Mouse (Mus musculus): ENCODE measurements around the gene Plekhg2. TPM values are rescaled to one million over a fixed set of nuclear protein-coding genes. Genes with fewer than 3 reads are reported as not detected.

Plekhg2 gene
- total and polyA plus RNA-seq, 3 experiments: 10.4 to 16.3 (median 14.3) TPM

DNA sequence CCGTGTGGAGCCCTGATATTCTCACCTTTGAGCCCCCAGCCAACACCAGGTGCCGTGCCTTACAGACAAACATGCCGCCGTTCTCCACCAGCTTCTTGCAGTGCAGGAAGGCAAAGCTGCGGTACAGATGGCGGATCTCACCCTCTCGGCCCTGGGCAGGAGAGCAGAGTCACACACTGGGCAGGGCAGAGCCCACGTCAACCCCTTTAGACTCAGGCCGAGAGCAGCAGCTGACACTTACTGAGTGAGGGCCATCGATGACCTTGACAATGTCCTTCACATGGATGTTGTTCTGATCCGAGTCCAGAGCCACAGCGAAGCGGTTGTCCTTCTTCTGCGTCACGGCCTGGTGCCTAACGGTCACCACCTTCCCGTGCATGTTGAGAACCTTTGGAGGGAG is 53.7 kb downstream of the Plekhg2 start:
- WGBS: 88% methylated on average over 17 of the region's 17 CpGs

GRCm38 (mm10) chr7:28318036-28318435 is 54.4 kb downstream of the Plekhg2 start:
- no peaks in the 10 kb centered on the region for H3K79me2 ChIP-seq (replicated peaks; ENCODE audit: control insufficient read depth, insufficient read depth, low read length)
- H3K36me3 ChIP-seq (ENCODE audit: control insufficient read depth, insufficient read depth, low read length): no peaks in the 10 kb centered on the region
- H3K4me3 ChIP-seq: no peak overlapping the region
- intact Hi-C loops (cut with DNase I): no loop called here
- no peaks in the 10 kb centered on the region for H3K4me1 ChIP-seq (ENCODE audit: control insufficient read depth, insufficient read depth, low read length)
- 78% methylated on average over 3 of the region's 3 CpGs for WGBS
- DNase-seq: no peak
- no peak overlapping the region for H3K27ac ChIP-seq
- no peak for TF ChIP-seq EP300 (IDR thresholded peaks at IDR 0.05; ENCODE audit: insufficient read depth, low read depth, low read length)
- TF ChIP-seq POLR2A (IDR thresholded peaks at IDR 0.05; ENCODE audit: insufficient read depth, low read depth, low read length): no peak
- no peak for TF ChIP-seq CTCF (IDR thresholded peaks at IDR 0.05)
- no peak overlapping the region for H3K9ac ChIP-seq (ENCODE audit: low read depth, low read length)
- H3K27me3 ChIP-seq (ENCODE audit: control insufficient read depth, insufficient read depth, low read length): no peaks in the 10 kb centered on the region

More for the DNA sequence above, 53.7 kb downstream of the Plekhg2 start:
- no peaks in the 10 kb centered on the region for H3K27me3 ChIP-seq (ENCODE audit: control insufficient read depth, insufficient read depth, low read length)
- H3K27ac ChIP-seq: no peak overlapping the region
- no peak overlapping the region for H3K9ac ChIP-seq (ENCODE audit: low read depth, low read length)
- H3K36me3 ChIP-seq (ENCODE audit: control insufficient read depth, insufficient read depth, low read length): no peaks in the 10 kb centered on the region
- no peak for TF ChIP-seq CTCF (IDR thresholded peaks at IDR 0.05)
- H3K4me3 ChIP-seq: no peak overlapping the region
- DNase-seq: no peak
- intact Hi-C loops (cut with DNase I): no loop called here
- no peaks in the 10 kb centered on the region for H3K79me2 ChIP-seq (replicated peaks; ENCODE audit: control insufficient read depth, insufficient read depth, low read length)
- H3K4me1 ChIP-seq (ENCODE audit: control insufficient read depth, insufficient read depth, low read length): no peaks in the 10 kb centered on the region

- Histone ChIP-seq H3K9ac (ENCODE audit: low read depth, low read length) (peak within 1 kb of the TSS; percentile 77), H3K36me3 (ENCODE audit: control insufficient read depth, insufficient read depth, low read length) (no peaks in the 10 kb centered on the region), H3K4me3 (peak within 1 kb of the TSS; percentile 95), H3K79me2 (replicated peaks; ENCODE audit: control insufficient read depth, insufficient read depth, low read length) (no peaks in the 10 kb centered on the region), H3K27me3 (ENCODE audit: control insufficient read depth, insufficient read depth, low read length) (no peaks in the 10 kb centered on the region), H3K4me1 (ENCODE audit: control insufficient read depth, insufficient read depth, low read length) (peaks cover 4% of the 10 kb centered on the region), H3K27ac (peak within 1 kb of the TSS; percentile 82)
- intact Hi-C loops (cut with DNase I): loop anchor here (1.0 to 2.0 kb wide), 2 partner anchors 26 to 33 kb away; partner anchors contain the start of gene Supt5
- DNase-seq: peak; percentile 98 to 99
- TF ChIP-seq CTCF (IDR thresholded peaks at IDR 0.05) (no peak; the same call in 1 of the 2 replicates), EP300 (IDR thresholded peaks at IDR 0.05; ENCODE audit: insufficient read depth, low read depth, low read length) (peak; percentile 78; the same call in 1 of the 2 replicates), POLR2A (IDR thresholded peaks at IDR 0.05; ENCODE audit: insufficient read depth, low read depth, low read length) (peak; percentile 68)
- under 1% methylated on average over 45 of the region's 45 CpGs for whole genome bisulfite sequencing
These were observed 60.4 kb downstream of the Plekhg2 start, which contains the start of gene Timm50 for GRCm38 (mm10) chr7:28311926-28312543. Timm50 (minus strand) TSS chr7:28312072.

DNA sequence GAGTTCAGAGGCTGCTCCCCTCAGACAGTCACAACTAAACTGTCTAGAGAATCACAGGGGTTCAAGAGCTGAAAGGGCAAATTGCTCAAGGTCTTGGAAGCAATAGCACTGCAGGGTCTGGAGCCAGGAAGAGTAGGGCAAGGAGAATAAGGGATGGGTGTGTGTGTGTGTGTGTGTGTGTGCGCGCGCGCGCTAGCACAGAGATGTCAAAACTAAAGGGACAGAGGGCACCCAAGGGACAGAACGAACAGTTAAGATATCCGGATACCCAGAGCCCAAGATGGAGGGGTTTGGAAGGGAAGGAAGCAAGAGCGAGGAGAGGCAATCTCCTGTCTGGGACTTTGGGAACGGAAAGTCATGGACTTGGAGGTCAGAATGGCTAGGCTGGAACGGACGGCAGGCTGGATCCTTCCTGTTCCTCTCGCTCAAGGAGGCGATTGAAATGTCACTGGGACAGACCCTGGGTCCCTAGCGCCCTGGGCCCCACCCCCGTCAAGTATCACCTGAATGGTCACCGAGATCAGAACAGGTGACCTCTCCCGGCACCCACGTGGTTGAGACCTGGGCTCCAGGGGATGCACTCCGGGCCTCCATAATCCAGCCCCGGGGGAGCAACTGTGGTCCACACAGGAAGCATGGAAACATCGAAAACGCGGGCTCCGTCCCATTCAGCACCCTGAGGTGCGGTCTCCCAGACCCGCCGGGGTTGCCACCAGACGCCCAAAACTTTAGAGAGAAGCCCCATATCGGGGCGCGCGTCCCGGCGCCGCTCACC is 61.1 kb downstream of the Plekhg2 start:
- peak overlapping the region; percentile 77 for H3K9ac ChIP-seq (ENCODE audit: low read depth, low read length)
- TF ChIP-seq CTCF (IDR thresholded peaks at IDR 0.05) (no peak), EP300 (IDR thresholded peaks at IDR 0.05; ENCODE audit: insufficient read depth, low read depth, low read length) (no peak), POLR2A (IDR thresholded peaks at IDR 0.05; ENCODE audit: insufficient read depth, low read depth, low read length) (no peak)
- H3K4me3 ChIP-seq: peak overlapping the region; percentile 95
- no peak for DNase-seq
- intact Hi-C loops (cut with DNase I): no loop called here
- peaks cover 4% of the 10 kb centered on the region for H3K4me1 ChIP-seq (ENCODE audit: control insufficient read depth, insufficient read depth, low read length)
- H3K79me2 ChIP-seq (replicated peaks; ENCODE audit: control insufficient read depth, insufficient read depth, low read length): no peaks in the 10 kb centered on the region
- WGBS: 4% methylated on average over 35 of the region's 35 CpGs
- no peaks in the 10 kb centered on the region for H3K27me3 ChIP-seq (ENCODE audit: control insufficient read depth, insufficient read depth, low read length)
- H3K36me3 ChIP-seq (ENCODE audit: control insufficient read depth, insufficient read depth, low read length): no peaks in the 10 kb centered on the region
- H3K27ac ChIP-seq: peak overlapping the region; percentile 82

DNA sequence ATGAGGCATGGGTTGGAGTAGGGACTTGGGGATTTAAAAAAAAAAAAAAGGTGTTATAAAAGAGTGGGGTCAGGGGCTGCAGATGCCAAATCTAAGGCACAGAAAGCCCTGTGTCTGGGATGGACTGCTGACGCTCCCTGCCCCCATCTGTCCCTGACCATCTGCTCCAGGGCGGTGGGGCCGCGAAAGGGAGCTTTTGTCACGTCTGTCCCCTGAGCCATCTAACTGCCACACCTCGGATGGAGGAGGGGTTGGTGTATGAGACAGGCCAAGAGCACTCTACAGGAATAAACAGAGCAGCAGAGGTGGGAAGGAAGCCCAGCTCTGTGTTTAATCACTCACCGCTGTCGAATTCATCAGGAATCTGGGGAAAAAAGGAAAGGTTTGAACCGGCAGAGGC is 62.7 kb downstream of the Plekhg2 start:
- no peak for DNase-seq
- WGBS: 72% methylated on average over 9 of the region's 9 CpGs
- no peaks in the 10 kb centered on the region for H3K79me2 ChIP-seq (replicated peaks; ENCODE audit: control insufficient read depth, insufficient read depth, low read length)
- no peak overlapping the region for H3K9ac ChIP-seq (ENCODE audit: low read depth, low read length)
- no peaks in the 10 kb centered on the region for H3K36me3 ChIP-seq (ENCODE audit: control insufficient read depth, insufficient read depth, low read length)
- H3K4me3 ChIP-seq: no peak overlapping the region
- intact Hi-C loops (cut with DNase I): no loop called here
- TF ChIP-seq POLR2A (IDR thresholded peaks at IDR 0.05; ENCODE audit: insufficient read depth, low read depth, low read length): no peak
- TF ChIP-seq EP300 (IDR thresholded peaks at IDR 0.05; ENCODE audit: insufficient read depth, low read depth, low read length): no peak
- no peak for TF ChIP-seq CTCF (IDR thresholded peaks at IDR 0.05)
- H3K27me3 ChIP-seq (ENCODE audit: control insufficient read depth, insufficient read depth, low read length): no peaks in the 10 kb centered on the region
- no peak overlapping the region for H3K27ac ChIP-seq
- peaks cover 4% of the 10 kb centered on the region for H3K4me1 ChIP-seq (ENCODE audit: control insufficient read depth, insufficient read depth, low read length)

Other genes with a start within 250 kb of the Plekhg2 start
- not detected for gene 9530053A07Rik, start 243.1 kb downstream of the Plekhg2 start, total RNA-seq (2021)
- gene 9530053A07Rik, start 243.1 kb downstream of the Plekhg2 start, polyA plus RNA-seq (2012; rRNA removed): 0.08 TPM in 1 of 2 replicates, not detected in the other
- gene Fbl, start 202.9 kb downstream of the Plekhg2 start, total RNA-seq (2021): 10 to 100 TPM; 34.7 TPM
- gene Fbl, start 202.9 kb downstream of the Plekhg2 start, polyA plus RNA-seq (2012; rRNA removed): 25.7 and 35.6 TPM in 2 replicates
- gene Dyrk1b, start 193.1 kb downstream of the Plekhg2 start, total RNA-seq (2021): 10 to 100 TPM; 28.0 to 28.3 TPM
- gene Dyrk1b, start 193.1 kb downstream of the Plekhg2 start, polyA plus RNA-seq (2012; rRNA removed): 24.1 and 30.1 TPM in 2 replicates
- gene Eid2, start 104.7 kb downstream of the Plekhg2 start, total RNA-seq (2021): 10 to 100 TPM; 11.2 to 11.9 TPM
- gene Eid2, start 104.7 kb downstream of the Plekhg2 start, polyA plus RNA-seq (2012; rRNA removed): 4.2 and 4.6 TPM in 2 replicates
- gene Eid2b, start 94.9 kb downstream of the Plekhg2 start, total RNA-seq (2021): 10 to 100 TPM; 11.2 to 13.0 TPM
- 6.7 and 7.2 TPM in 2 replicates for gene Eid2b, start 94.9 kb downstream of the Plekhg2 start, polyA plus RNA-seq (2012; rRNA removed)
- gene Selenov, start 81.4 kb downstream of the Plekhg2 start, total RNA-seq (2021): not detected
- 0.08 TPM in 1 of 2 replicates, not detected in the other for gene Selenov, start 81.4 kb downstream of the Plekhg2 start, polyA plus RNA-seq (2012; rRNA removed)
- gene Dll3, start 70.4 kb downstream of the Plekhg2 start, total RNA-seq (2021): not detected
- gene Dll3, start 70.4 kb downstream of the Plekhg2 start, polyA plus RNA-seq (2012; rRNA removed): not detected in 2 replicates
- 10 to 100 TPM; 60.0 to 63.5 TPM for gene Timm50, start 60.5 kb downstream of the Plekhg2 start, total RNA-seq (2021)
- 63.0 and 72.8 TPM in 2 replicates for gene Timm50, start 60.5 kb downstream of the Plekhg2 start, polyA plus RNA-seq (2012; rRNA removed)
- gene Supt5, start 33.9 kb downstream of the Plekhg2 start, total RNA-seq (2021): 10 to 100 TPM; 52.5 to 59.9 TPM
- 64.3 and 72.4 TPM in 2 replicates for gene Supt5, start 33.9 kb downstream of the Plekhg2 start, polyA plus RNA-seq (2012; rRNA removed)
- 100 to 1,000 TPM; 496 to 556 TPM for gene Rps16, start 21.9 kb downstream of the Plekhg2 start, total RNA-seq (2021)
- gene Rps16, start 21.9 kb downstream of the Plekhg2 start, polyA plus RNA-seq (2012; rRNA removed): 312 and 411 TPM in 2 replicates
- 10 to 100 TPM; 19.4 to 26.3 TPM for gene Zfp36, start 7.7 kb upstream of the Plekhg2 start, total RNA-seq (2021)
- 26.1 and 28.2 TPM in 2 replicates for gene Zfp36, start 7.7 kb upstream of the Plekhg2 start, polyA plus RNA-seq (2012; rRNA removed)
- gene Med29, start 20.1 kb upstream of the Plekhg2 start, total RNA-seq (2021): 10 to 100 TPM; 20.8 to 21.5 TPM
- 48.8 and 50.4 TPM in 2 replicates for gene Med29, start 20.1 kb upstream of the Plekhg2 start, polyA plus RNA-seq (2012; rRNA removed)
- gene Paf1, start 20.4 kb upstream of the Plekhg2 start, total RNA-seq (2021): 10 to 100 TPM; 41.3 to 42.1 TPM
- gene Paf1, start 20.4 kb upstream of the Plekhg2 start, polyA plus RNA-seq (2012; rRNA removed): 63.8 and 67.0 TPM in 2 replicates
- 1 to 10 TPM; 3.8 to 5.3 TPM for gene Gmfg, start 64.8 kb upstream of the Plekhg2 start, total RNA-seq (2021)
- gene Gmfg, start 64.8 kb upstream of the Plekhg2 start, polyA plus RNA-seq (2012; rRNA removed): 6.8 and 7.1 TPM in 2 replicates
- gene Lrfn1, start 79.4 kb upstream of the Plekhg2 start, total RNA-seq (2021): under 1 TPM; 0.68 to 0.73 TPM
- gene Lrfn1, start 79.4 kb upstream of the Plekhg2 start, polyA plus RNA-seq (2012; rRNA removed): 0.82 and 1.3 TPM in 2 replicates
- not detected for gene Ifnl2, start 137.9 kb upstream of the Plekhg2 start, total RNA-seq (2021)
- not detected in 2 replicates for gene Ifnl2, start 137.9 kb upstream of the Plekhg2 start, polyA plus RNA-seq (2012; rRNA removed)
- not detected for gene Ifnl3, start 150.2 kb upstream of the Plekhg2 start, total RNA-seq (2021)
- not detected in 2 replicates for gene Ifnl3, start 150.2 kb upstream of the Plekhg2 start, polyA plus RNA-seq (2012; rRNA removed)
- gene Sycn, start 168.3 kb upstream of the Plekhg2 start, total RNA-seq (2021): not detected
- not detected in 2 replicates for gene Sycn, start 168.3 kb upstream of the Plekhg2 start, polyA plus RNA-seq (2012; rRNA removed)
- gene Nccrp1, start 174.7 kb upstream of the Plekhg2 start, total RNA-seq (2021): not detected
- gene Nccrp1, start 174.7 kb upstream of the Plekhg2 start, polyA plus RNA-seq (2012; rRNA removed): not detected in 2 replicates
- 10 to 100 TPM; 21.9 to 22.4 TPM for gene Samd4b, start 225.5 kb upstream of the Plekhg2 start, total RNA-seq (2021)
- gene Samd4b, start 225.5 kb upstream of the Plekhg2 start, polyA plus RNA-seq (2012; rRNA removed): 38.8 and 46.1 TPM in 2 replicates
- gene Pak4, start 225.6 kb upstream of the Plekhg2 start, total RNA-seq (2021): 1 to 10 TPM; 8.8 to 9.4 TPM
- 6.4 and 7.6 TPM in 2 replicates for gene Pak4, start 225.6 kb upstream of the Plekhg2 start, polyA plus RNA-seq (2012; rRNA removed)